Mouse (Mus musculus): Measurements from ENCODE around the gene Tmbim6. TPM values are rescaled to one million over a fixed set of nuclear protein-coding genes. Genes with fewer than 3 reads are reported as not detected.
A peak's percentile ranks its signal among the peaks of the same experiment; 100 is the strongest.

The Tmbim6 gene
- polyA plus RNA-seq, 1 experiment = 1,662 TPM

DNA sequence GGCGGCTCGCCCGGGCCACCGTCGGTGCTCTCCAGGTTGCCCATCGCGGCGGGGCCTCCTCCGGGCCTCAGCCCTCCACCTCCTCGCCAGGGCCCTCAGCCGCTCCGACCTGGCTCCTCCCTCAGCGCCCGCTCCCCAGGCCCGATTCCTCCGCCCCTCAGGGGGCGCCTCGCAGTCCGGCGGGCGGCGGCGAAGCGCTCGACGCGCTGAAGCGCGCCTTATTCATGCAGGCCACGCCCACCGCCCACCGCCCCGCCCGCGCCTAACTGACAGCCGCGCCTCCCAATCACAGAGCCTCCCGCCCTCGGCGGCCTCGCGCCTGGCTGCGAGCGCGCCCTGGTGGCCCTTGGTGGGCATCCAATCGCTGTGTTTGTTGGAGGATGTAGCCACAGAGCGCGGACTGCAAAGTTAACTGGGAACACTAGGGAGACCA, 22.4 kb upstream of the Tmbim6 start, which contains the start of gene Fmnl3:
TSS of gene Fmnl3 (minus strand) at position 224 of the 433 bp plus-strand sequence.
- Histone ChIP-seq H3K27ac (ENCODE audit: insufficient read depth, low read depth, low read length) (no peak within 1 kb of the TSS), H3K4me1 (ENCODE audit: control insufficient read depth, insufficient read depth, insufficient read length, low read length) (peaks cover 2% of the 10 kb centered on the region; the same call in 1 of the 2 replicates), H3K27me3 (ENCODE audit: control insufficient read depth, insufficient read depth, low read length) (peaks cover 14% of the 10 kb centered on the region; the same call in 1 of the 2 replicates), H3K36me3 (ENCODE audit: control insufficient read depth, insufficient read depth, low read length) (no peaks in the 10 kb centered on the region), H3K4me3 (ENCODE audit: low read depth, low read length) (peak within 1 kb of the TSS; percentile 69)
- WGBS = 2% methylated on average over 48 of the region's 48 CpGs
- TF ChIP-seq CTCF (IDR thresholded peaks at IDR 0.05; ENCODE audit: extremely low read depth, insufficient read length, insufficient replicate concordance, low read depth, low read length) (peak; percentile 64), POLR2A (IDR thresholded peaks at IDR 0.05; ENCODE audit: low read depth, low read length) (peak; percentile 54)

GRCm38 (mm10) chr15:99371526-99372340, 20.9 kb upstream of the Tmbim6 start:
- Histone ChIP-seq H3K27me3 (ENCODE audit: control insufficient read depth, insufficient read depth, low read length) (peaks cover 14% of the 10 kb centered on the region; the same call in 1 of the 2 replicates), H3K4me3 (ENCODE audit: low read depth, low read length) (no peak overlapping the region), H3K4me1 (ENCODE audit: control insufficient read depth, insufficient read depth, insufficient read length, low read length) (peaks cover 2% of the 10 kb centered on the region; the same call in 1 of the 2 replicates), H3K27ac (ENCODE audit: insufficient read depth, low read depth, low read length) (no peak overlapping the region), H3K36me3 (ENCODE audit: control insufficient read depth, insufficient read depth, low read length) (no peaks in the 10 kb centered on the region)
- TF ChIP-seq POLR2A (IDR thresholded peaks at IDR 0.05; ENCODE audit: low read depth, low read length) (no peak), CTCF (IDR thresholded peaks at IDR 0.05; ENCODE audit: extremely low read depth, insufficient read length, insufficient replicate concordance, low read depth, low read length) (no peak)
- 79% methylated on average over 7 of the region's 7 CpGs for WGBS

GRCm38 (mm10) chr15:99372761-99373160, 19.9 kb upstream of the Tmbim6 start:
- WGBS = 72% methylated on average over 9 of the region's 9 CpGs
- Histone ChIP-seq H3K27me3 (ENCODE audit: control insufficient read depth, insufficient read depth, low read length) (peaks cover 14% of the 10 kb centered on the region; the same call in 1 of the 2 replicates), H3K27ac (ENCODE audit: insufficient read depth, low read depth, low read length) (no peak overlapping the region), H3K36me3 (ENCODE audit: control insufficient read depth, insufficient read depth, low read length) (no peaks in the 10 kb centered on the region), H3K4me3 (ENCODE audit: low read depth, low read length) (no peak overlapping the region), H3K4me1 (ENCODE audit: control insufficient read depth, insufficient read depth, insufficient read length, low read length) (peaks cover 2% of the 10 kb centered on the region; the same call in 1 of the 2 replicates)
- TF ChIP-seq CTCF (IDR thresholded peaks at IDR 0.05; ENCODE audit: extremely low read depth, insufficient read length, insufficient replicate concordance, low read depth, low read length) (no peak), POLR2A (IDR thresholded peaks at IDR 0.05; ENCODE audit: low read depth, low read length) (no peak)

DNA sequence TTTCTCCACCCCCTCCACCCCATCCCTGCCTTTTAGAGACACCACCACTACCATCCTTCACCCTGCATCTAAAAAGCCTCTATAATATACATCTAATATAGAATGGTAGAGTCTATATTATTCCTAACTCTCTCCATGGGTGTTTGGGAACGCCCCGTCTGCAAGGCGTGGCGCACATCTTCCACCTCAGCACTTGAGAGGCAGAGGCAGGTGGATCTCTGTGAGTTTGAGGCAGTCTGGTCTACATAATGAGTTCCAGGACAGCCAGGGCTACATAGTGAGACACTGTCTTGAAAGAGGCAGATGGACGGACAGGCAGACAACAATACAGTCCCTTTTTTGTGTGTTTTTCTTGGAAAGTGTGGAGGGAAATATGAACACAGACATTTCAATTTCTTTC, 17.6 kb upstream of the Tmbim6 start:
- H3K4me3 ChIP-seq (ENCODE audit: low read depth, low read length) = no peak overlapping the region
- peaks cover 2% of the 10 kb centered on the region; the same call in 1 of the 2 replicates for H3K27me3 ChIP-seq (ENCODE audit: control insufficient read depth, insufficient read depth, low read length)
- H3K27ac ChIP-seq (ENCODE audit: insufficient read depth, low read depth, low read length) = no peak overlapping the region
- 90% methylated on average over 5 of the region's 5 CpGs for WGBS
- H3K4me1 ChIP-seq (ENCODE audit: control insufficient read depth, insufficient read depth, insufficient read length, low read length) = peaks cover 2% of the 10 kb centered on the region; the same call in 1 of the 2 replicates
- TF ChIP-seq CTCF (IDR thresholded peaks at IDR 0.05; ENCODE audit: extremely low read depth, insufficient read length, insufficient replicate concordance, low read depth, low read length) = no peak
- no peak for TF ChIP-seq POLR2A (IDR thresholded peaks at IDR 0.05; ENCODE audit: low read depth, low read length)
- no peaks in the 10 kb centered on the region for H3K36me3 ChIP-seq (ENCODE audit: control insufficient read depth, insufficient read depth, low read length)

DNA sequence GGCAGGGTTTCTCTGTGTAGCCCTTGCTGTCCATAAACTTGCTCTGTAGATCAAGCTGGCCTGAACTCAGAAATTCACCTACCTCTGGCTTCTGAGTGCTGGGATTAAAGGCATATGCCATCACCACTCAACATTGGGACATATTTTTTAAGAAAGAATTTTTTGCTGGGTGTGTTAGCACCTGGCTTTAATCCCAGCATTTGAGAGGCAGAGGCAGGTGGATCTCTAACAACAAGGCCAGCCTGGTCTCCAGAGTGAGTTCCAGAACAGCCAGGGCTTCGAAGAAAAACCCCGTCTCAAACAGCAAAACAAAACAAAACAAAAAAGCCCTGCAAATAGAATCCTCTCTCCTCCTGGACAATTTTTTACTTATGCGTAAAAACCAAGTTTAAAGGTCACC, 17.1 kb upstream of the Tmbim6 start:
- Histone ChIP-seq H3K36me3 (ENCODE audit: control insufficient read depth, insufficient read depth, low read length) (no peaks in the 10 kb centered on the region), H3K27ac (ENCODE audit: insufficient read depth, low read depth, low read length) (no peak overlapping the region), H3K4me1 (ENCODE audit: control insufficient read depth, insufficient read depth, insufficient read length, low read length) (no peaks in the 10 kb centered on the region), H3K27me3 (ENCODE audit: control insufficient read depth, insufficient read depth, low read length) (no peaks in the 10 kb centered on the region; the same call in 1 of the 2 replicates), H3K4me3 (ENCODE audit: low read depth, low read length) (no peak overlapping the region)
- no peak for TF ChIP-seq POLR2A (IDR thresholded peaks at IDR 0.05; ENCODE audit: low read depth, low read length)
- no peak for TF ChIP-seq CTCF (IDR thresholded peaks at IDR 0.05; ENCODE audit: extremely low read depth, insufficient read length, insufficient replicate concordance, low read depth, low read length)
- 77% methylated on average over 3 of the region's 3 CpGs for WGBS

DNA sequence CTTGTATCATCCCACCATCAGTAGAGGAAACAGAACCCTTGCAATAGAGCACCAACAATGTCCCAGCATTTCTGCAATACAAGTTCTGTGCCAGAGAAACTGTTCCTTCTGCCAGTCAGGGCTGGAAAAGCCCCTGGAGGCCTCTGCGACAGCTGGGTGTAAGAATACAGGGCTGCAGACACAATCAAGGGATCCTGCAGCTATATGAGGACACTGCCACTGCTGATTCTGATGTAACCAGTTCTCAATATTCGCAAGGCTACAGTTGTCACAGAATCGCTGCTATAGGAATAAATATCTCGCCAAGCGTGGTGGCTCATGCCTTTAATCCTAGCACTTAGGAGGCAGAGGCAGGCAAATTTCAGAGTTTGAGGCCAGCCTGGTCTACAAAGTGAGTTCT, 16.4 kb upstream of the Tmbim6 start:
- Histone ChIP-seq H3K36me3 (ENCODE audit: control insufficient read depth, insufficient read depth, low read length) (no peaks in the 10 kb centered on the region), H3K4me1 (ENCODE audit: control insufficient read depth, insufficient read depth, insufficient read length, low read length) (no peaks in the 10 kb centered on the region), H3K27ac (ENCODE audit: insufficient read depth, low read depth, low read length) (no peak overlapping the region), H3K4me3 (ENCODE audit: low read depth, low read length) (no peak overlapping the region), H3K27me3 (ENCODE audit: control insufficient read depth, insufficient read depth, low read length) (no peaks in the 10 kb centered on the region; the same call in 1 of the 2 replicates)
- TF ChIP-seq POLR2A (IDR thresholded peaks at IDR 0.05; ENCODE audit: low read depth, low read length) (no peak), CTCF (IDR thresholded peaks at IDR 0.05; ENCODE audit: extremely low read depth, insufficient read length, insufficient replicate concordance, low read depth, low read length) (no peak)
- WGBS = 95% methylated on average over 5 of the region's 5 CpGs

DNA sequence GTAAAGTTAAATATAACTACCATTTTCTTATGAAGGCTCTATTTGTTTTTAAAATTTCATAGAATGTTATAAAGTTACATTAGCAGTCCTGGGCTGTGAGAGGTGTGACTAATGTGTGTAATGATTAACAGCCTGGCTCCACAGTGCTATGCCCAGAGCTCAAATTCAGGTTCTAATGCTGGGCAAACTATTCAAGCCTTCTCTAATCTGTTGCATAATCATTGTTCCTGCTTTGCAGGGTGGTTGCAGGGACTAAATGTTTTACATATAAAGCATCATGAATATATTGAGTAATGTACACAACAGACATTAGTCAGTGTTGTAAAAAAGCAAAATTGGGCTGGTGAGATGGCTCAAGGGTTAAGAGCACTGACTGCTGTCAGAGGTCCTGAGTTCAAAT, 9.8 kb upstream of the Tmbim6 start:
- Histone ChIP-seq H3K27me3 (ENCODE audit: control insufficient read depth, insufficient read depth, low read length) (no peaks in the 10 kb centered on the region), H3K4me3 (ENCODE audit: low read depth, low read length) (no peak overlapping the region), H3K4me1 (ENCODE audit: control insufficient read depth, insufficient read depth, insufficient read length, low read length) (peaks cover 5% of the 10 kb centered on the region; the same call in 1 of the 2 replicates), H3K27ac (ENCODE audit: insufficient read depth, low read depth, low read length) (no peak overlapping the region), H3K36me3 (ENCODE audit: control insufficient read depth, insufficient read depth, low read length) (no peaks in the 10 kb centered on the region)
- TF ChIP-seq CTCF (IDR thresholded peaks at IDR 0.05; ENCODE audit: extremely low read depth, insufficient read length, insufficient replicate concordance, low read depth, low read length) (no peak), POLR2A (IDR thresholded peaks at IDR 0.05; ENCODE audit: low read depth, low read length) (no peak)

All from small intestine, adult 2 months (tissue).